Mouse (Mus musculus) frontal cortex, postnatal 36 days (tissue): ENCODE results near the gene Rbm14.

Experiments
- DNase-seq, 2 experiments: peaks; one replicate each; pipeline ENCODE4 v3.0.0; 2022; ENCODE audit warnings: low spot score in 2 of 2

Gene Rbm14

GRCm38 (mm10) chr19:4811063-4811908, at the start of gene Rbm14, which contains the start of gene Gm21992:
Gene Rbm14 (minus strand): TSS chr19:4811634.
Gene Gm21992 (minus strand): TSS chr19:4811612.
- DNase-seq = peak; percentile 98 to 99

- no peak for DNase-seq
These were observed 47.6 kb upstream of the Rbm14 start for GRCm38 (mm10) chr19:4859081-4859480.

GRCm38 (mm10) chr19:4855951-4856350, 44.5 kb upstream of the Rbm14 start:
- no peak for DNase-seq

- no peak for DNase-seq
These were observed 44.0 kb upstream of the Rbm14 start for GRCm38 (mm10) chr19:4855470-4855820.

GRCm38 (mm10) chr19:4854552-4855469, 43.4 kb upstream of the Rbm14 start, which contains the start of gene Ctsf:
Gene Ctsf (plus strand): TSS chr19:4855130.
- peak; percentile 88 to 92 for DNase-seq

- DNase-seq = no peak
These were observed 38.8 kb upstream of the Rbm14 start for GRCm38 (mm10) chr19:4850281-4850680.

GRCm38 (mm10) chr19:4849800-4850199, 38.4 kb upstream of the Rbm14 start:
- DNase-seq = no peak

GRCm38 (mm10) chr19:4847490-4847889, 36.1 kb upstream of the Rbm14 start:
- DNase-seq = peak in 1 of 2 experiments; percentile 19

GRCm38 (mm10) chr19:4845846-4846245, 34.4 kb upstream of the Rbm14 start:
- DNase-seq = no peak

- DNase-seq = no peak
These were observed 31.2 kb upstream of the Rbm14 start for GRCm38 (mm10) chr19:4842611-4843010.

GRCm38 (mm10) chr19:4840848-4841247, 29.4 kb upstream of the Rbm14 start:
- no peak for DNase-seq

GRCm38 (mm10) chr19:4839149-4839548, 27.7 kb upstream of the Rbm14 start, which contains the start of the genes Ccs and Ccdc87:
Gene Ccs (minus strand): TSS chr19:4839332.
Gene Ccdc87 (plus strand): TSS chr19:4839366.
- peak; percentile 94 to 98 for DNase-seq

GRCm38 (mm10) chr19:4838526-4839140, 27.2 kb upstream of the Rbm14 start:
- no peak for DNase-seq

GRCm38 (mm10) chr19:4837049-4837448, 25.6 kb upstream of the Rbm14 start:
- no peak for DNase-seq

- no peak for DNase-seq
These were observed 24.7 kb upstream of the Rbm14 start for GRCm38 (mm10) chr19:4836096-4836495.

- no peak for DNase-seq
These were observed 22.5 kb upstream of the Rbm14 start for GRCm38 (mm10) chr19:4833977-4834376.

- DNase-seq = peak; percentile 11 to 33
These were observed 17.7 kb upstream of the Rbm14 start for GRCm38 (mm10) chr19:4829156-4829555.

GRCm38 (mm10) chr19:4828444-4829114, 17.1 kb upstream of the Rbm14 start:
- DNase-seq = no peak

GRCm38 (mm10) chr19:4820678-4821303, 9.4 kb upstream of the Rbm14 start:
- peak; percentile 60 to 72 for DNase-seq

- no peak for DNase-seq
These were observed 5.9 kb upstream of the Rbm14 start for GRCm38 (mm10) chr19:4817182-4817835.
